Mouse (Mus musculus) adrenal gland, postnatal 36 days (tissue): Measurements from ENCODE around the gene Gtf3c2. TPM values are rescaled to one million over a fixed set of nuclear protein-coding genes. Genes with fewer than 3 reads are reported as not detected.
A peak's percentile ranks its signal among the peaks of the same experiment; 100 is the strongest.

Experiments used
- DNase-seq, 2 experiments: peaks; one replicate each; pipeline ENCODE4 v3.0.0; 2021; ENCODE audit warnings: mixed read lengths in 1 of 2
- total RNA-seq, 2 experiments: library from RNA; stranded (reverse); gene quantifications; 2 replicates each; pipeline ENCODE4 v1.2.3; 2021

Gtf3c2 gene
- total RNA-seq, 2 experiments from 2014 or later, result 53.8 to 64.0 TPM

- DNase-seq, result peak; percentile 51 to 56
Measured at GRCm38 (mm10) chr5:31151746-31152145, 28.2 kb downstream of the Gtf3c2 start.

- peak; percentile 58 to 66 for DNase-seq
Measured at GRCm38 (mm10) chr5:31149781-31150180, 30.2 kb downstream of the Gtf3c2 start.

- peak; percentile 39 to 46 for DNase-seq
Measured at GRCm38 (mm10) chr5:31138968-31139425, 40.9 kb downstream of the Gtf3c2 start.

- no peak for DNase-seq
Measured at GRCm38 (mm10) chr5:31138241-31138967, 41.5 kb downstream of the Gtf3c2 start, which contains the start of gene Ucn. Ucn (minus strand) TSS chr5:31138829.

GRCm38 (mm10) chr5:31137658-31138057, 42.3 kb downstream of the Gtf3c2 start:
- DNase-seq, result no peak

- DNase-seq, result no peak
Measured at GRCm38 (mm10) chr5:31136730-31137424, 43.1 kb downstream of the Gtf3c2 start.

GRCm38 (mm10) chr5:31126050-31126449, 53.9 kb downstream of the Gtf3c2 start:
- DNase-seq, result no peak

- no peak for DNase-seq
Measured at GRCm38 (mm10) chr5:31123481-31123880, 56.5 kb downstream of the Gtf3c2 start.

- no peak for DNase-seq
Measured at GRCm38 (mm10) chr5:31121111-31121510, 58.8 kb downstream of the Gtf3c2 start.

GRCm38 (mm10) chr5:31116912-31117311, 63.0 kb downstream of the Gtf3c2 start:
- no peak for DNase-seq

- DNase-seq, result no peak
Measured at GRCm38 (mm10) chr5:31116354-31116753, 63.6 kb downstream of the Gtf3c2 start, which contains the start of gene Trim54. Trim54 (plus strand) TSS chr5:31116712.

GRCm38 (mm10) chr5:31110781-31111180, 69.2 kb downstream of the Gtf3c2 start:
- DNase-seq, result no peak

- no peak for DNase-seq
Measured at GRCm38 (mm10) chr5:31108000-31108490, 71.9 kb downstream of the Gtf3c2 start, which contains the start of gene Slc30a3. Slc30a3 (minus strand) TSS chr5:31108237.

Other genes starting within 250 kb of the Gtf3c2 start
- 1 to 10 TPM in 1 of 2 experiments, under 1 TPM in 1; 0.89 to 1.3 TPM for gene Cgref1, start 234.6 kb downstream of the Gtf3c2 start, total RNA-seq
- gene Preb, start 219.8 kb downstream of the Gtf3c2 start, total RNA-seq, result 100 to 1,000 TPM; 121 to 157 TPM
- gene Tcf23, start 211.5 kb downstream of the Gtf3c2 start, total RNA-seq, result 1 to 10 TPM; 1.1 to 2.8 TPM
- gene Atraid, start 131.8 kb downstream of the Gtf3c2 start, total RNA-seq, result 100 to 1,000 TPM; 106 to 128 TPM
- gene Slc5a6, start 131.2 kb downstream of the Gtf3c2 start, total RNA-seq, result 10 to 100 TPM; 26.6 to 30.3 TPM
- gene Cad, start 125.4 kb downstream of the Gtf3c2 start, total RNA-seq, result 10 to 100 TPM; 22.9 to 29.7 TPM
- not detected for gene Dnajc5g, start 73.9 kb downstream of the Gtf3c2 start, total RNA-seq
- not detected for gene Slc30a3, start 71.9 kb downstream of the Gtf3c2 start, total RNA-seq
- under 1 TPM in 1 of 2 experiments, not detected in 1; 0.20 TPM for gene Trim54, start 63.4 kb downstream of the Gtf3c2 start, total RNA-seq
- not detected for gene Ucn, start 41.3 kb downstream of the Gtf3c2 start, total RNA-seq
- gene Mpv17, start 25.9 kb downstream of the Gtf3c2 start, total RNA-seq, result 10 to 100 TPM; 57.5 to 62.1 TPM
- under 1 TPM; 0.60 to 0.79 TPM for gene Gm29609, start 233 bp downstream of the Gtf3c2 start, total RNA-seq
- 100 to 1,000 TPM; 106 to 110 TPM for gene Snx17, start 13.1 kb upstream of the Gtf3c2 start, total RNA-seq
- 10 to 100 TPM; 43.2 to 60.5 TPM for gene Eif2b4, start 13.3 kb upstream of the Gtf3c2 start, total RNA-seq
- 10 to 100 TPM; 28.1 to 34.1 TPM for gene Zfp513, start 22.2 kb upstream of the Gtf3c2 start, total RNA-seq
- 100 to 1,000 TPM; 105 to 129 TPM for gene Ppm1g, start 40.5 kb upstream of the Gtf3c2 start, total RNA-seq
- gene Nrbp1, start 60.7 kb upstream of the Gtf3c2 start, total RNA-seq, result 10 to 100 TPM; 80.6 to 95.8 TPM
- not detected for gene Gm9970, start 61.1 kb upstream of the Gtf3c2 start, total RNA-seq
- gene Krtcap3, start 71.5 kb upstream of the Gtf3c2 start, total RNA-seq, result 1 to 10 TPM; 3.7 to 4.1 TPM
- gene Ift172, start 111.0 kb upstream of the Gtf3c2 start, total RNA-seq, result 10 to 100 TPM; 30.4 to 39.0 TPM
- gene Fndc4, start 115.9 kb upstream of the Gtf3c2 start, total RNA-seq, result 10 to 100 TPM in 1 of 2 experiments, 1 to 10 TPM in 1; 7.5 to 13.8 TPM
- gene Gckr, start 117.3 kb upstream of the Gtf3c2 start, total RNA-seq, result under 1 TPM in 1 of 2 experiments, not detected in 1; 0.43 TPM